Mouse (Mus musculus) kidney, postnatal 4 days (tissue): ENCODE results near the gene Lgi1.

ENCODE experiments used
- DNase-seq, 2 experiments: peaks; one replicate each; pipeline ENCODE4 v3.0.0; 2021; ENCODE audit warnings: mixed read lengths in 2 of 2

Lgi1 gene

DNA sequence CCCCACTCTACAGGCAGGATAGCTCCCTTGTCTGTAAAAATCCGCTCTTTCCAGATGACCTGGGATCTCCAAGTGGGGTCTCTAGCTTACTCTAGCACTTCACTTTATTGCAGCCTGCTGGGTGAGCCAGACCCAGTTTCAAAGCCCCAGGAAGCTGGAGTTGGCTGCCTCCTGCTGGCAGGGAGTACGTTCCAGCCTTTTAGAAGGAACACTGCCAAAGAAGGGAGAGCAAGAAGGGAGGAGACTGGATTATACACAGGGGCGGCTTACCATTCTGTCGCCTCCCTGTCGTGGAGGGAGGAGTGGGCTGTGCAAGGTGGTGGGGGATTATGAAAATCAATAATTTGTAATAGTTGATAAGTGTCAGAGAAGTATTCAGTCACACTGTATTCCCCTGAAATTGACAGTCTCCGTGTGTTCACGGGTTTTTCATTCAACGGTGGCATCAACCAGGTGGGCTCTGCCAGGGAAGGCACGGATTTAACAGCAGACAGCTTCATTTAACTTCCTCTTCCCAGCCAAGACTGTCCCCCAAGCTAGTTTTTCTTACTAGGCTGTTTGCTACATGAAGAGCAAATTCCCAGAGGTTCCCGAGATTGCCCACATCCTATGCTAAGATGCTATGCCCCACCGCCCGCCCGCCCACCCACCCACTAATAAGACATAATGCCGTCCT is 369 bp upstream of the Lgi1 start:
- peak; percentile 36 to 38 for DNase-seq

DNA sequence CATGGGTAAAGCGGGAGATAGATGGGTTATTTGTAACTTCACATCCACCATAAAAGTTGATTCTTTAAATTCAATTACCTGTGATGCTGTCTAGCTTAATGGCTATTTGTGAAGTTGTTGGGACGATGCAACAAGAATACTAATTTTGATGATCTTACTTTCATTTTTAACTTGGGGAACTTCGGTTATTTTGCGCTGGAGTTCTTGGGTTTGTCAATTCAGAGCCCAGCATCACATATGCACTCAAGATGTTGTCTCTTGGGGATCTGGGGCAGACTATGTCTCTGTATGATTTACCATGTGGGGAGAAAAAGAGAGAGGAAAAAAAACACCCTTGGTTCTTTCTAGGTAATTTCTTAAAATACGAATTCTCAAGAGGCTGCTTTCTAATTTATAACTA is 1.4 kb downstream of the Lgi1 start:
- DNase-seq: no peak

DNA sequence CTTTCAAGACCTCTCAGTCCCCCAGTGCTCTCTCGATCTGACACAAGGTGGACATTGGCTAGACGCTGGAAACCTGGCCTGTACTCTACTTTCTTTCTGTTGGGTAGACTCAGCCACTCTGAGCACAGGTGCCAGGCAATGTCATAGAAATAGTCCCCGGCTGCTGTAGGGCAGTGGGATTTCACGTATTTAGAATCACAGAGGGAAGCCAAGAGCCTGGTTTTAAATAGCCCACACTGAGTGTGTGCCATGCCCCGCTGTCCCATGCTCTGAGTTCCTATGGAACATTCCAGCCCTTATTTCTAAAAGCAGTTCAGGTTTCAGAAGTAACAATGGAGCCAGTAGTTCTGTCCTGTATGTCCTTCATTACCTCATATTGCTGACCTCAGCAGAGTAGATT is 3.1 kb downstream of the Lgi1 start:
- no peak for DNase-seq

DNA sequence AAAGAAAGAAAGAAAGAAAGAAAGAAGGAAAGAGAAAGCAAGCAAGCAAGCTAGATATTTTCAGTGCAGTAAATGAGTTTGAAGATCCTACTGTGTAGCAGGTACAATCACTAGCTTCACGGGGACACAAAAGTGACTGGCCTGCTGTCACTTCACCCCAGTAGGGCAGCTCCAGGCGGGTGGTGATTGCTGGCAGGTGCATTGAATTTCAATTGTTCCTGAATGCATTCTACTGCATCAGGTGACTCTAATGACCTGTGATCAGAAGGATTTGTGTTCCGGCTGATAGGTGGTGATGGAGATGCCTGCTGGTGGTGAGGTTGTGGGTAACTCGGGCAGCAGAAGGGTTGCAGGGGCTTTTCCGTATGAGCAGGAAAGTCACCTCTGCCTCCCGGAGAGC is 6.7 kb downstream of the Lgi1 start:
- DNase-seq: no peak

DNA sequence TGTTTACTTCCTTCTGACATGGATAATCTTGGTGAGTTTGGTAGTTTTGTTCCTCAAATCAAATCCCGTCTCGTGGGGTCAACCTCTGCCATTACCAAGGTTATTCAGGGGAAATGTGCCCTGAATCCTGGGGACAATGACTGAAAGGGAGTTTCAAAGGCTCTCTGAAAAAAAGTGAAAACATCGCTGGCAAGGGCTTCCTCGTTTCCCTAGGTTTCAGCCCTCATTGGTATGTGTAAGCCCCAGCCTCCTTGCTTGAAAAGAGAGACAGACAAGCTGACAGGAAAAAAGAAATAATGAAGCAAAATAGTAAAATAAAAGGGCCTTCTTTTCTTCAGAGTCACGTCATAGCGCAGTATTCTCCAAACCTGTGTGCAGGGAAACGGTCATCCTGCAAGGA is 9.5 kb downstream of the Lgi1 start:
- DNase-seq: no peak

DNA sequence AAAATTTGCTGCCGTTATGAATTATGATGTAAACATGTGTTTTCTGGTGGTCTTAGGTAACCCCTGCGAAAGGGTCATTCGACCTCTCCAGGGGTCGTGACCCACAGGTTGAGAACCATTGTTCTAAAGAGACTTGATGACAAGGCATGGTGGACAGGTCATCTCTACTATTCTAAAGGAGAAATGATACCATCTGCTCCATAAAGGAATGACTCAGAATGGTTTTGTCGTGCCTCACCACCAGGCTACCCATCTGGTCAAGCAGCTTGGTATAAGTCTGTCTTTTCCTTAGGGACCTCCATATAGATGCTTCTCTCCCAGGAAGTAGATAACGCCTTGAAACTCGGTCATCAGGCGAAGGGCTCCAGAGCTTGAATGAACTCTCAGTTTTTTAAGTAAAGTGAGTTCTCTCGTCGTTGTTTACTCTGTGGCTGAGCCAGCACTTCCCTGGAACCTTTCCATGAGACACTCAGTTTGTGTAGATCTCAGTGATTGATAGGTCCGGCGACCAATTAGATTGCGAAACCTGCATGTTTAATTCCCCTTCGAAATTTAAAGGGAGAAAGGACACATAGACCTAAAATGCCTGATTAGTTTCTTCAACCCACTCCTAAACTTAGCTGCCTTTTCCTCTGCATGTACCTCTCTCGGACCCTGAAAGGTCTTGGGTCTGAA is 10.5 kb downstream of the Lgi1 start:
- DNase-seq: peak; percentile 37 to 54

DNA sequence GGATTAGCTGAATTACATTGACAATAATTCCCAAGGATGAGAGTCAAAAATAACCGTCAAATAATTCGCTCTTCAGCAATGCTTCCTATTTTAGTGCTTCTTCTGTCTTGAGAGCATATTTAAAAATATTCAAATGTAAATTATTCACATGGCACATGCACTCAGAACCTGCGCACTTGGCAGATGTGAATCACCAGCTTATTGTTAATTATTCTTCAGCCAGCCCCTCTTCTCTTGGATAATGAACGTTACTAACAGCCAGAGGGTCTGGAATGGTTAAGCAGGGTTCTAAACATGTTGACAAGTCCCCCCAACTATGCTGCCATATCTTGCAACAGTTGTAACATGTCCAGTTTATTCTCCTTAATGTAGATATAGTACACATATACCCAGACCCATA is 11.9 kb downstream of the Lgi1 start:
- DNase-seq: no peak

DNA sequence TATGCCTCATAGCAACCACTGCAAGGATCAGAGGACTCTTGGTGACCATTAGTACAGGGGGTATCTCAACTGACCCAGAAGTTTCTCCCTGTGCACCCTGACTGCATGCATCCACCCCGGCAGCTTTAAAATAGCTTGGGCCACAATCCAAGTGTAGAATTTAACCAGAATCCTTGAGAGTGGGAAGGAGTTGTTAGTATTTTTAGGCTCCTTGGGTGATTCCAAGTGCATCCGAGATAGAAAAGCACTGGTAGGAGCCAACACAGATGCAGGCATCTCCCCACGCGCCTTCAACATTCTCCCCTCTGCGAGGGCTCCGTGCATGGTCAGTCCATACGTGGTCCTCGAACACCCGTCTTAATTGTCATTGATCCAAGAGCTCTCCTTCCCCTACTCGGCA is 15.9 kb downstream of the Lgi1 start:
- DNase-seq: no peak

DNA sequence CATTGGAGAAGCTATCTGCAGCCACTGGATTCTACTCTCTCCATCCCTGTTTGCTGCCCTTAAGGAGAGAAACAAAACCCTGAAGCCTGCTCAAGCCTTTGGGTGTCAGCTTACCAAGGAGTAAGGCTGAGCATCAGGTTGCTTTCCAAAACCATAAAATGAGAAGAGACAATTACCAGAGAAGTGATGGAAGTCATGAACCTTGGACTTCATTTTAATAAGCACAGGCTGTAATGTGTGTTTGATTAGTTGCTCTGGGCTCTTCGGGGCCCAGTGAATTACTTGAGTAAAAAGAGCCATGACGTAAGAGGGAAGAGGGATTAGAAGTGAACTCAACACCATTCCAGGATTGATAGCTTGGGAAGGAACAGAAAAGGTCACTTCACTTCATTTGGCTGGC is 18.1 kb downstream of the Lgi1 start:
- DNase-seq: no peak

DNA sequence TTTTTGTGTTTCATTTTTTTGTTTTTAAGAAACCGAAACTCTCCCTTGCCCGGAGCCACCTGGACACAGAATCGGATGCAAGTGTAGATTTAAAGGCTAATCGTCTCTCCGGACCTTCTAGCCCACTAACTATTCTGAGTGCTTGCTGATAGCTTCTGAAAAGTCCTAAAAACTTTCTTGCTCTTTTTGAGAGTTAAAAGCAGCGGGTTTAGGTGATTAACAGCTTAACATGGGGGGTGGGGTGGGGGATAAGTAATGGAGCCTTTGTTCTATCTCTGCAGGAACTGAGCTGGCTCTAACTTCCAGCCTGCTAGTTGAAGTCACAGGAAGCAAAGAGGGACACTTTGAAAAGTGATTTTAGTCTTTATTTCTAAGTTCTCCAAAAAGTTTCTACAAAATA is 24.2 kb downstream of the Lgi1 start:
- no peak for DNase-seq

DNA sequence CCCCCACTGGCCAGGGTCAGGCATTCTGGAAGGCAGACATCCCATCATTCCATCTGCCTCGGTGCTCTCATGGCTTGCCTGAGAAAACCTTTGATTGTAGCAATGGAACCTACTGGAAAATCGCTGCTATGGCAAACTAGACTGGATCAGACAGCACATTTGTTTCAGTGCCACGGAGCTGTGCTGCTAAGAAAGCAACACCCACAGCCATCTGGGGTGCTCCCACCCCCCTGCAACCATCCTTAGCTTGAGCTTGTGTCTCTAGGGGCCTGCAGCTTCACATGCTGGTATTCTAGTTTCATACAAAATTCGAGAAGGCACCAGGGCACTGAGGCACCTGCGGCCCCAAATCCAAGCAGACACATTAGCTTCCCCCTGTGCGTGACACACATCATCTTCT is 27.1 kb downstream of the Lgi1 start:
- DNase-seq: no peak

DNA sequence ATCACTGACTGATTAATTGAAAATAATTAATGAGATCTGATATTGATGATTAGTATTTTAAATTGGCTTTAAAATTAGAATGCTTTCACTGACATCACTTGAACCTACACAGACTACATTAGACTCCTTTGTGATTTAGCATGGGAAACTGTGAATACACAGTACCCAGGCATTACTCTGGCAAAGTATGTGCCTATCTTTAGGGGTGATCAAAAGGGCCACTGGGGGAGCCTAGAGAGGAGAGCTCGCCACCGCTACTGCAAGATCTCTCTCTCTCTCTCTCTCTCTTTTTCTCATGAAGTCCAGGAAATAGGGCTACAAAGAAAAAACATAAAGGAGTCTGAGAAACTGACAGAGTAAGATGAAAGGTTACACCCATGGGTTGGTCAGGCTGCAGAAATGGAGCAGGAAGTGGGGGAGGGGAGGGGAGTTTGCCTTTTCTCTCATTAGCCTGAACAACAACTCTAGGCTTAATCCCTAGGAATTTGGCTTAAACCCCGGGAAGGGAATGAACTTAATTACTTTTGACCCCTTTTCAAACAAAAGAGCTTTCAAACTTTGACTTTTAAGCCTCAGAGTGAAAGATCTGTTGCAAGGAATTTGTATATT is 33.8 kb downstream of the Lgi1 start:
- peak; percentile 45 to 56 for DNase-seq

DNA sequence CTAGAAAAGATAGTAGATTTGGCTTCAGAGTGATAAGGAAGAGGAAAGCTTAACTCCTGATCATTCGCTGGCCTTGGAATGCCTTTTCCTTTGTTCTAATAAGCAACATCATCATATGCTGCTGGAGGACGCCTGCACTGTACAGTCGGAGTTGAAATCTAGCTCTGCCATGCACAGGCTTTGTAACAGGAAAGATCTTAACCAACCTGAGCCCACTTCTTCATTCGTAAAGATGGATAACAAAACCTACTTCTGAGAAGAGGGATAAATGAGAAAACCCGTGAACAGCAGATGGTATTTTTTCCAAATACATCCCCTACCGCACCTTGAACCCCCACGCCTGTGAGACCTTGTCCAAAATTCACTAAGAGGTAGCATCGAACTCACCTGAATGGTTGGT is 43.8 kb downstream of the Lgi1 start:
- no peak for DNase-seq

DNA sequence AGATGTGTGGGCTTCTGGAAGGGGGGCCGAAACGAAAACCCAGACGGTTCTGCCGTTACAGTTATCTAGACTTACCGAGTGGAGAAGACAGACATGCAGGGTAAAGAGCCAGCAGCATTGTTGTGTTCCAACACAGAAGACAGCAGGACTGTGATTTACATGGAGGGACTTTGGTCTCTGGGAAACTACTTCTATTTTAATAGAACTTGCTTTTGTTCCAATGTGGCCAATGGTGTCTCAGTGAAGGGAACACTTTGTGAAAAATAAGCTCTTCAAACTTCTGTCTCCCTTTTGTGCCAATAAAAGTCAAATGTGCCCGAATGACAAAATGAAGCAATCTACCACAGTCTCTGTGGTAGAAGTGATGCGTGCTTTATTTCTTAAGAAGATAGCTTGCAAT is 50.8 kb downstream of the Lgi1 start:
- DNase-seq: no peak

DNA sequence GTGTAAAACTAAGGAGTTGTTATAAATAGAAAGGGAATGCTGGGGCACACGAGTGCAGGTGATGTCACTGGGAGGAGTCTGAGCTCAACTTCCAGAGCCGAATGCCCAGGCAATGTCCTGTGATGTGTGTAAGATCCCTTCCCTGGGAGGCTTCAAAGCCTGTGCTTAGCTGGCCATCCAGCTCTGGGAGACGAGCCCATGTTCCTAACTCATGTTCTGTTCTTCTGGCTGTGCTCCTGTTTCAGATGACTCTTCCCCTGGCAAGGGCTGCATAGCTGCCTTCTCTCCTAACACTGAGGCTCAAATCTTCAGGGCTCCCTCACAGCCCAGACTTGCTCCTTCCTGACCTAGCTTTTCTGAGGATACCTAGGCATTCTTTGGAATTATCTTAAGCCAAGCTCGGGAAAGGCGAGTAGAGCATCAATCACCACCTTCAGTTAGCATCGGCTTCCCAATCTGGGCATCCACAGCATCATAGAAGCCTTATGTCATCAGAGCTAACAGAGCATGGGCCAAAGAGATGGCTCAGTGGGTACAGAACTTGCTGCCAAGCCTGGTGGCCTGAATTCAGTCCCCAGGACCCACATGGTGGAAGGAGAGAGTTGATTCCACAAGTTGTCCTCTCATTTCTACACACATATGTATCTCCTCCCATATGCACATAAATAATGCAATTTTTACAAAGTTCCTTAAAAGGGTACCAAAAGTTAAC is 52.4 kb downstream of the Lgi1 start:
- no peak for DNase-seq

DNA sequence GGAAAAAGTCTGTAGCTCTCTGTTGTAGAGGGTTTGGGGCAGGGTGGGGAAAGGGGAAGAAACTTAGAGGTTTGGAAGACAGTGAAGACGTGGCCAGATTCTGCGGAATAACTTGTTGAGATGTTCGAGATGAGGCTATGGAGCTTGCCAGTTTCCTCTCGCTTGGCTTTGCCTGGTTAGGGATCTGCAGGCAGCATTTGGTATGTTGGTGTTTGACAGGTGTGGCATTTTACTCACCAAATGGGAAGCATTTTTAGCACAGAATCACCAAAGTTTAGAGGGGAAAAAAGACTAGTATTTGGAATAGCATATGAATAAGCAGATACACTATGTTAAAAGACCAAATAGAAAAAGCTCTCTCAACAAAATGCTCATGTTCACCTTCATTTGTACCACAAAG is 54.0 kb downstream of the Lgi1 start:
- DNase-seq: no peak

DNA sequence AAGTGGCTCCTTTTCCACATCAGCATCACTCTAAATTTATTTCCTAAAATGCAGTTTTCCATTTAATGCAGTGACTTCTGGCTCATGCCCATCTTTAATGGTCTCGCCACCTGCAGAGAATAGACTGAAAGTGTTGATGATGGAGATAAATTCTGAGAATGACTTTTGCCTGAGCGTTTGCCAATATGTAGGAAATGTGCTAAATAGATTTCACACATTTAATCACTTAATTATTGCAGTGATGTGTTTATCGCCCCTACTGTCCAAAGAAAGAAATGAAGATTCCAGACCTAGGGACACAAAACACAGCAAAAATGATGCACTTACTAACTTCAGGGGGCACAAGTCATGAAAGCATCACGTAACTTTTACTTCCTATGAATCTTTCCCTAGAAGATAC is 54.8 kb downstream of the Lgi1 start:
- no peak for DNase-seq

DNA sequence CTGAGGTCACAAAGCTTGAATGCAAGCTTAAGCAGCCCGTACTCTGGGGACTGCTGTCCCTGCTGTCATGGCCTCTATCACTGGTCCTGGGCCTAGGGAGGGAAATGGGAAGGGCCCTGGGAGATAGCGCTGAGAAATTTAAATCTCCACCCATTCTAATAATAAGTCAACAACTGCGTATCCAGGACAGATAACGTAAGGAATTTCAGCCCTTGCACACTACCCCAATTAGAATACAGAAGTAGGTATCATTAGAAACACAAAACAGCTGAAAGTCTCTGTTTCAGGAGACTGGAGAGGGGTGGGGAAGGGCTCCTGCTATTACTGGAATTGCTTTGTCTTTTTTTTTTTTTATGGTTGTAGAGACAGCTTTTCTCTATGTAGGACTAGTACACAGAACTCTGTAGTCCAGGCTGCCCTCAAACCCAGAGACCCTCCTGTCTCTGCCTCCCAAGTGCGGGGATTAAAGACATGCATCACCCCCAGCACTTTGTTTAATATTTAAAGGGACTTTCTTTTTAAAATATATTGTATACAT is 56.4 kb downstream of the Lgi1 start:
- no peak for DNase-seq

DNA sequence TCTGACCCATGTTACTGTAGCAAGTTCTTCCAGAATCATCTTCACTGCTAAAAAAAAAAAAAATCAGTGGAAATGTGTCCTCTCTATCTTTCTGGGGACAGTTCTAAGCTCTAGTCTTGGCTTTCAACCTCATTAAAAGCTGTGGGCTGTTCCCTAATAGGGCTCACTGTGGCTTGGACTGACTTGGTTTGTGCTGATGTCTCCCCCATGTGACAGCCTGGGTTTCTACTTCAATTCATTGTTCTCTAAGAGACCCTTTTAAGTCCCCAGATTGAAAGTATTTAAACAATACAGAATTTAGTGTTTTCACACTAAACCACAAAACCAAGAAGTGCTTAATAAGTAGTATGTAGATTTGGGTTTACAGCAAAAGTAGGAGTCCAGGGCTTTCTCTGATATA is 59.4 kb downstream of the Lgi1 start:
- no peak for DNase-seq

DNA sequence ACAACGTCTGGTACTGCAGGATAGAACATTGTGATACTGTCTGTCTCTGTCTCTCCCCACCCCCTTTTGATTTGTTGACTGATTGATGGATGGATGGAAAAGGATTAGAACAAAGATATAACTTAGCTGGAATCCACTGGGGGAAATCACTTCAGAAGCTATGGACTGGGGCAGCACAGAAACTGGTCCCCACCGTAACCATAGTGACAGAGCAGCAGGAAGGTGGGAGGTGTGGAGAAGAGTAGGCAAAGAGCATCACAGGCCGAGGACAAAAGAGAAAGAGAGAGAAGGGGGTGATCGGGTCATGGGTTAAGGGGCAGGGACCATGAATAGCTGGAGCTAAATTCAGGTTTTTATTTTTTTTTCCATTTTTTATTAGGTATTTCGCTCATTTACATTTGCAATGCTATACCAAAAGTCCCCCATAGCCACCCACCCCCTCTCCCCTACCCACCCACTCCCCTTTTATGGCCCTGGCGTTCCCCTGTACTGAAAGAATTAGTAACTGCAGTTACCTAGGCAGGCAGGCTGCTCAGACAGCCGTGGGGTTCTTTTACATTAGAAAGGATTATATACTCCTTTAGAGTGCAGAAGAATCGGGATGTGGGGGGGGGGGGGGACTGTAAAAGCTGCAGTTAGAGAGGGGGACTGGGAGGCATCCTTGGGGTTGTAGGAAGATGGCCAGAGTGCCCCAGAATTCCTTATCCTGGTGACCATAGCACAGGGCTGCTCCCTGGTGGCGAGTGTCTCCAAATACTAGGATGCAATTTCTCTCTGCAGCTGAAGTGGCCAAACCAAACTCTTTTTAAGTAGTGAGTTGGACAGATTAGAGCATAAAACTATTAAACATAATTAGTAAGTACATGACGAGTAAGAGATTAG is 60.1 kb downstream of the Lgi1 start:
- peak; percentile 54 for DNase-seq

DNA sequence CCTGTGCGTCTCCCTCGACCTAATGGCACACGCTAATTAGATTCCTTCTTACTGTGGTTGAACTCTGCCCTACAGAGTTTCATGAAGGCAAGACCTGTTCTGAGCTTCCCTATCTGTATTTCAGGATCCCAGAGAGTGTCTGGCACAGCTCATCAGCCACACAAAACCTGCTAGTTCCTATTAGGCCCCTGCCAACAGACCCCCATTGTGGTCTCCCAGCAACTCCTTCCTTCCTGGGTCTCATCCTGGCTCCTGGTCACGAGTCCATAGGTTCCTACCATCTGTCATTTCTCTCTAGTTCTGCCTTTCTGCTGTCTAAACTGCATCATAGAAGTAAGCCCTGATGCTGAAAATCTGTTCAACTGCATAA is 60.7 kb downstream of the Lgi1 start:
- no peak for DNase-seq

DNA sequence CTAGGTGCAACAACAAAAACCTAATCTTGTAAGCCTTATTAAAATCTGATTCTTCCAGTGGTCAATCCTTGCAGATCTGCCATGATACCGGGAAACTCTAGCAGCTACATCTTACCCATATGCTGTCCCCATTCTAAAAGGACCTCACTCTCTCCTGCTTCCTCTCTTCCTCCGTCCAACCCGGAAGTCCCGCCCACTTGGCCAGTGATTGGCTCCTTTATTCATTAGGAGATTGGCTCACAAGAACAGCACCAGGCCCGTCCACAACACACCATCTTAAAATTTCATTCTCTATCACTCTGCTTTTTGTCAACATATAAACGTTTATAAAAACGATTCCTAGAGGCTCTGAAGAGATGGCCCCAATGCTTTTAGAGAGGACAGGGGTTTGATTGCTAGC is 61.5 kb downstream of the Lgi1 start:
- no peak for DNase-seq

DNA sequence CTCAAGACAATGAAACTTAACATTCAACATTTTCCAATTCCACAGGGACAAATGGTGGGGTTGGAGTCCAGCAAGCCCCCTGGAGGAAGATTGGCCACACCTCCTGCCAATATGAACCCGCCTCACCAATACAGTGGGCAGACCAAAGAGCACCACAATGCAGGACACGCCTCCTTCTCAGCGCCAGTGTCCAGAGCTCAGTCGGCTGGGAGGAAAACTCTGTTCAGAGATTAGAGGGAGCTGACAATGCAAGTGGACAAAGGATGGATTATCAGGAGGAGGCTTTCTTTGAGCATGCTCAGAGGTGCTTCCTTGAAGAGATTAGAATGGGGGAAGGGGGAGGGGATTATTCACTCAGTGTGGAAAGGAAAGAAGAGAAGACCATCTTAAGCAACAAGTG is 62.7 kb downstream of the Lgi1 start:
- DNase-seq: no peak
